Mouse (Mus musculus): ENCODE results near the gene Rnf212b. TPM values are rescaled to one million over a fixed set of nuclear protein-coding genes. Genes with fewer than 3 reads are reported as not detected.

Rnf212b gene
- total RNA-seq, 2 experiments from 2014 or later: 1.0 to 5.0 TPM

DNA sequence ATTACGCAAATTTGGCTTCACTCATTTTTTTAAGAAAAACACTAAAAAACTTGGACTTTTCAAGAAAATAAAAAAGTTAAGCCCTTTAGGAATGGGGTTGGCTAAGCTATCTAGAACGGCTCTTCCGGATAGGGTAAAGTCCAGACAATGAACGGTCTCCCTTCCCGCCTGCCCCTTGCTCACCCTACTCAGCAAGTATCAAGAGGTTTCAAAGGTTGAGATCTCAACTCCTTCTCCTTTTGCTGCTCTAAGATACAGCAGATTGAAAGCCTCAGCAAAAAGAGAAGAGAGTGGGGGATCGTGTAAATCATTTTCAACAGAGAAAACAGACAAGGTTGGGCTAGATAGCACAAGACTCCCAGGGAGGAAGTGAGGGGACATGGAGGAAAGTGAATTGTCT, 31.0 kb upstream of the Rnf212b start:
- DNase-seq: no peak
- TF ChIP-seq CTCF (IDR thresholded peaks at IDR 0.05): no peak
- Histone ChIP-seq H3K27ac (no peak overlapping the region), H3K4me3 (no peak overlapping the region)
- intact Hi-C loops (cut with DNase I): no loop called here

DNA sequence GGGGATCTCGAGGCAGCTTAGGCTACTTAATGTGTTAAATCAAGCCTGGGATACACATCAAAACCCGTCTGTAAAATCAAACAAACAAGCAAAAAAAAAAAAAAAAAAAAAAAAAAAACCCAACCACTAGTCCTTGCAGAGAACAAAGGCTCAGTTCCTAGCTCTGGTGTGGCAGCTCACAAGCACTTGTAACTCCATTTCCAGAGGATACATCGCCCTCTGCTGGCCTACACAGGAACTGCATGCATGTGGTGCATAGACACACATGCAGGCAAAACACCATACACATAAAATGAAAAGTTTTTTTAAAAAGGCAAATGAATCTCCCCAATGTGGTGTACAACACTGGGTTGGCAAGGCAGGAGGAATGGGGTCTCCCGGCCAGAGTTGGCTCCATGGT, 28.0 kb upstream of the Rnf212b start:
- TF ChIP-seq CTCF (IDR thresholded peaks at IDR 0.05): peak; percentile 81
- DNase-seq: peak; percentile 80
- no peak overlapping the region for H3K4me3 ChIP-seq
- intact Hi-C loops (cut with DNase I): loop anchor here (1.0 kb wide), 1 partner anchor 72 kb away; no protein-coding TSS in a partner anchor
- no peak overlapping the region for H3K27ac ChIP-seq

DNA sequence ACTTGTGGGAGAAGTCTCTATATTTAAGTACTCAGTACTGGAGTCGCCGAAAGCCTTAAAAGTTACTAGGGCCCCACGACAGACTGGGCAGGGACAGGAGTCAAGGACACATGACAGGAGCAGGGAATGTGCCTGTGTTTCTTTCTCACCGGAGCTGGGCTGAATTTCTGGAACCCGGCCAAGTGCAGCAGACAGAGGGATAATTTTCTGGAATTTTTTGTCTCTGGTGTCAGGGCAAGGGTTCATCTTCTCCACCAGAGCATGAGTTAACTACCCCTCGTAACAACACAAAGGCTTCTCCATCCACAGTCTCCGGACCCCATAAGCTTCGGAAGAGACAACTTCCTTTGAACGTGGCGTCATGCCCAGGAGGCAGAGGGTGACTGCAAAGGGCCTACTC, 27.5 kb upstream of the Rnf212b start:
- intact Hi-C loops (cut with DNase I): loop anchor here (1.0 kb wide), 1 partner anchor 72 kb away; no protein-coding TSS in a partner anchor
- DNase-seq: no peak
- Histone ChIP-seq H3K27ac (no peak overlapping the region), H3K4me3 (no peak overlapping the region)
- TF ChIP-seq CTCF (IDR thresholded peaks at IDR 0.05): no peak

DNA sequence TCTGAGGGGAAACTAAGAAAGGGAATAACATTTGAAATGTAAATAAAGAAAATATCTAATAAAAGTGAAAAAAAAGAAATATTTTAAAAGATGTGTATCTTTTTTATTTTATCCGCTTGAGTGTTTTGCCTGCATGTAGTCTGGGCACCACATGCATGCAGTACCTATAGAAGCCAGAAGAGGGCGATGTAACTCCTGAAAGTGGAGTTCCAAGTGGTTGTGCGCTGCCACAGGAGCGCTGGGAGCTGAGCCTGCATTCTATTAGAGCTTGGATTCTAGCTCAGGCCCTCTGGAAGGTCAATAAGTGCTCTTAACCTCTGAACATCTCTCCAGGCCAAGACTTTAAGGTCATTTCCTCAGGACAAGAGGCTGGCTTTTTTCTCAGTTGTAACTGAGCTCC, 26.7 kb upstream of the Rnf212b start:
- Histone ChIP-seq H3K4me3 (no peak overlapping the region), H3K27ac (no peak overlapping the region)
- TF ChIP-seq CTCF (IDR thresholded peaks at IDR 0.05): peak; percentile 50
- no peak for DNase-seq
- intact Hi-C loops (cut with DNase I): no loop called here

DNA sequence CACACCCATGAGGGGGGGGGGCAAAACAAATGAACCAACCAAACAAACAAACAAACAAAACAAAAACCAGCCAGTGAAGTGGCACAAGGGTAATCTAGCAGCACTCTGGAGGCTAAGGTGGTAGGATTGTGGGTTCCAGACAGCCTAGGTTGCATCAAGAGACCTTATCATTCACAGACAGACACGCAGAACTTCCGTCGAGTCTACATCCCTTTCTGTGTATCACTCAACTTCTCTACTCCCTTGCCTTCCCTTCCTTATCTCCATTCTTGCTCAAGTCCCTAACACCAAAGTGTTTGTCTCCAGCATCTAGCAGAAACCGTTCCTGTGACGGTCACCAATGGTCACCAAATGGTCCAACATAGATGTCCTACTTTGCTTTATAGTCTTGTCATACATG, 25.7 kb upstream of the Rnf212b start:
- TF ChIP-seq CTCF (IDR thresholded peaks at IDR 0.05): no peak
- Histone ChIP-seq H3K27ac (no peak overlapping the region), H3K4me3 (no peak overlapping the region)
- DNase-seq: no peak
- intact Hi-C loops (cut with DNase I): no loop called here

DNA sequence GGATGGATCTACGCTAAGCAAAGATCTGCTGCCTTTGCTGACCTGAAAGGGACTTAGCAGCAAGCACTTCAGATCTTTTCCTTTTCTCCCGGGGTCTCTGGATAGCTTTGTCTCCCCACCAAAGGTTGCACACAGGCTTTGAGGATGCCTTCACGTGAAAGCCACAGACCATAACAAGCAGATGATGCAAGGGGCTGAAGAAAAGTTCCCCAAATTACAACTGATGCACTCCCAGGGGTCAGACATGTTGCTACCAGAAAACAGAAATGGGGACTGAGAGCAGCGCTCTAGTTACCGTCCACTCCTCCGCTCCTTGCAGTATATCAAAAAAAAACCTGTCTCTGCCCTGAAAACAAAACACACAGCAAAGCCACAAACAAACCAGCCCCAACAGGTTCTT, 21.8 kb upstream of the Rnf212b start:
- TF ChIP-seq CTCF (IDR thresholded peaks at IDR 0.05): no peak
- no peak overlapping the region for H3K4me3 ChIP-seq
- no peak overlapping the region for H3K27ac ChIP-seq
- intact Hi-C loops (cut with DNase I): no loop called here
- no peak for DNase-seq

DNA sequence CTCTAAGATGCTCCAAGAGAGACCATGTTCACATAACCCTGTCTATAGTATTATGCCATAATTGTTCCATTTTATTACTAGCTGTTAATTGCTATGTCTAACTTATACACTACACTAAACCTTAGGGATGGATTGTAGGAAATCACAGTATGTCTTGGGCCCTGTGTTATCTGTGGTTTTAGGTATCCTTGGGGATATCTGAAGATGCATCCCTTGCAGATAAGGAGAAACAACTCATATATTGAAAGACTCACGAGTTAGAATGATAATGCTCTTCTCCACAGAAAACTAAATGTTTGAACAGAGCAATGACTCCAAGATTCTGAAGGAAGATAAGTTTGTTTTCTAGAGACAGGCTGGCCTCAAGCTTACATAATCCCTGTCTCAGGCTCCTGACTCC, 20.6 kb upstream of the Rnf212b start:
- Histone ChIP-seq H3K4me3 (no peak overlapping the region), H3K27ac (no peak overlapping the region)
- no peak for DNase-seq
- no peak for TF ChIP-seq CTCF (IDR thresholded peaks at IDR 0.05)
- intact Hi-C loops (cut with DNase I): no loop called here

DNA sequence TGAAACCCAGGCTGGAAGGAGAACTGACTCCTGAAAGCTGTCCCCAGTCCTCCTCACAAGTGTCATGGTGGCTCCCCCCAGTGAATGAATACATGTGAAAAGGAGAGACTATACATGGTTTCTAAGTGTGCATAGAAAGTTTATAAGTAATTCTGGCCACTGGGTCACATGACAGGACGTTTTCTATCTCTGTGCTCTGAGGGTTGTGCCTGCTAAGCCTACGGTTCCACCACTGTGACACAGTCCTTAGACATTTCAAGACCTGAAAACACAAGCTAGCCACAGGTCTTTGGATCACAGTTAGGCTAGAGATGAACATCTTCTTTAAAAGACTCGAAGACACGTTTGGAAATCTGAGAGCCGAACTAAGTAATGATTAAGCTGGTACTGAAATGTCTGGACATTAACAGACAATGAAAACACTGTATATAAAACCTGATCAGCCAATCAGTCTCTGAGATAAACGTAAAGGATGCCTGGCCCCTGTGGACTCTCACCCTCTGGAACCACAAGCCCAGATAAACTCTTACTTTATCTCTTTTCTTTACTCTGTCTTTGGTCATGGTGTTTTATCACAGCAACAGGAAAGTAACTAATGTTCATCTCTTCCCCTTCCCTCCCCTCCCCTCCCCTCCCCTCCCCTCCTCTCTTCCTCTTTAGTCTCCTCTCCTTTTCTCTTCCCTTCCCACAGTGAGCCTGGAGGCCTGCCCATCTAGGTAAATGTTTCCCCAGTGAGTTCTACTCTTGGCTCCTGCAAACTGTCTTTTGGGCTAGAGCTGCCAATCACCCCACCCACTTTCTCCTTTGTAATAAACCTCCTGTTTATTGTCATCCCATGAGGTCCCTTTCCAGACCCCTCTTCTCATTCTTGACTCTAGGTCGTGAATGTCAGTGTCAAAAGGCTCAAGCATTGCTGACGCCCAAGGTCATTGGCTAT, 19.8 kb upstream of the Rnf212b start:
- intact Hi-C loops (cut with DNase I): no loop called here
- Histone ChIP-seq H3K27ac (no peak overlapping the region), H3K4me3 (no peak overlapping the region)
- TF ChIP-seq CTCF (IDR thresholded peaks at IDR 0.05): no peak
- DNase-seq: no peak

DNA sequence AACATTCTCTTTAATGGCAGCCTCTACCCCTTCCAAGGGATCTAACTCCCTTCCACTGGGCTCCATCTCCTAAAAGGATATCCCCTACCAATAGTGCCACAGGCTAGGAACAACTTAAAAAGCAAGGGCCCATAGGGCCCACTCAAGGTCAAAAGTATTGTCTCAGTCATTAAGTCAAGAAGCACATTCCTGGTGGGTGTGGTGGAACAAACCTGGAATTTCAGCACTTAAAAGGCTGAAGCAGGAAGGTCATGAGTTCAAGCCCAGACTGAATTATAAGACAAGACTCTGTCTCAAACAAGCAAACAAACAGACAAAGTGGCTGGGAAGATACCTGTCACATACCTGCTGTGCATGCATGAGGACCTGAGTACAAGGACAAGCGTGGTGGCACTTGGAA, 18.0 kb upstream of the Rnf212b start:
- DNase-seq: no peak
- intact Hi-C loops (cut with DNase I): no loop called here
- H3K27ac ChIP-seq: no peak overlapping the region
- TF ChIP-seq CTCF (IDR thresholded peaks at IDR 0.05): no peak
- H3K4me3 ChIP-seq: no peak overlapping the region

DNA sequence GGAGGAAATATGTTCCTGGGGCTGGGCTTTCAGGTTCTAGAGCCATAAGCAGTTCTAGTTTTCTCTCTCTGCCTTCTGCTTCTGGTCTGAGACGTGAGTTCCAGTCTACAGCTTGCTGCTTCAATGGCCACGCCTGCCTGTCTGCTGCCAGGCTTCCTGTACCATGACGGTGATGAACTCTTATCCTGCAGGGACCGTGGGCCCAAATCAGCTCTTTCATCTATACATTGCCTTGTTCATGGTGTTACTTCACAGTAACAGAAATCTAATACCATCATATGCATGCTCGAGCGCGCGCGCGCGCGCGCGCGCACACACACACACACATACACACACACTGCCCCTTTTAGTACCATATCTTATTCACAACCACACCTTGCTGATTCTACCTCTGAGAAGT, 17.2 kb upstream of the Rnf212b start:
- no peak for TF ChIP-seq CTCF (IDR thresholded peaks at IDR 0.05)
- no peak for DNase-seq
- intact Hi-C loops (cut with DNase I): no loop called here
- Histone ChIP-seq H3K4me3 (no peak overlapping the region), H3K27ac (no peak overlapping the region)

DNA sequence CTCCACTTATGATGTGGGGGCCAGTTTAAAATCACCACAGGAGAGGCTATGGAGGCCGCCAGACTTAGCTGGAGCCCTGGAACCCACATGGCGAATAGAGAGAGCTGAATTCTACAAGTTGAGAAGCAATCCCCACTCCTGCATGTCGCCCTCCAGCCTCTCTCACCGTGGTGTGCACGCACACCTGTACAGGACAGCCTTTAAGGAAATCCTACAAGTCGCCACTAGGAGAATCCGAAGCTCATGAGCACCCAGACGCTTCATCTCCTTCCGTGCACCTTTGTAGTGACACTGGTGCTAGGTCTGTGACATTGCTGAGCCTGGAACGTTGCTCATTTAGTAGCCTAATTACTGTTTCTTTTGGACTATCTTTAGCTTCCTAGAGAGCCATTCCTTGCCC, 14.3 kb upstream of the Rnf212b start:
- intact Hi-C loops (cut with DNase I): no loop called here
- no peak for DNase-seq
- Histone ChIP-seq H3K27ac (no peak overlapping the region), H3K4me3 (no peak overlapping the region)
- no peak for TF ChIP-seq CTCF (IDR thresholded peaks at IDR 0.05)

DNA sequence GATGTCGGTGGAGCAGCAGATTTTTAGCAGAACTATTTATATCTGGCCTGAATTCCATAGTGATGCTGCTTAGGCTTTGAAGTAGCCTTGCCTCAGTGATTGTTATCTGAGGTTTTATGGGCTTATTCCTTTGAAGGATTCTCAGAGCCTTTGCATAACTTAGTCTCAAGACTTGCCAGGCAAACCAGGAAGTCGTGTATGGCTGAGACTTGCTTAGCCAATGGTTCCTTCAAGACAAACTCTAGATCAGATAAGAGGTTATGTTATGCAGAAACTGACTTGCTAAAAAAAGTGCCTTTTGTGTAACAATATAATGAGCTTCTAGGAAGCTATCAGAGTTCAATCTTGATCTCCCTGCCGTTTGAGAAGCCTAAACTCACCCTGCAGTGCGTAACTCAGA, 11.5 kb upstream of the Rnf212b start:
- intact Hi-C loops (cut with DNase I): no loop called here
- no peak for DNase-seq
- TF ChIP-seq CTCF (IDR thresholded peaks at IDR 0.05): no peak
- no peak overlapping the region for H3K27ac ChIP-seq
- no peak overlapping the region for H3K4me3 ChIP-seq

DNA sequence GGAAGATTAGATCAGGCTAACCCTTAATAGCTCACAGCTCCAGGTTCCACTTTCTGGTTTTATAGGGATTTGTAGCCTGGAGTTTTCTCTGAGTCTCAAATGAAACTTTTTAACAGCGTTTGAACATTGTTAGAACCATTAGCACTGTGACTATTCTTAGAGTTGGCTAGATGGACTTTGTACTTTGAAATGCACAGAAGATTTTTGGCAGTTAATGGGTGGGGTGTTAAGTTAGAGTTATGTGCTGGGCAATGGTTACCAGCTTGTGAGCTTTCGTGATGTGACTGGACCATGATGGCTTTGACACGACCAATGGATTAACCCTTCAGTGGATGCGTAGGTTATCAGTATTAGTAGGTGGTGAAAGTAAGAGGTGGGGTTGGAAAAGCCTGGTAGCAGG, 7.8 kb upstream of the Rnf212b start:
- no peak overlapping the region for H3K27ac ChIP-seq
- H3K4me3 ChIP-seq: no peak overlapping the region
- no peak for TF ChIP-seq CTCF (IDR thresholded peaks at IDR 0.05)
- intact Hi-C loops (cut with DNase I): no loop called here
- DNase-seq: no peak
